11 mouse cellular contexts compared by ENCODE assay signal in the genomic region with DNA sequence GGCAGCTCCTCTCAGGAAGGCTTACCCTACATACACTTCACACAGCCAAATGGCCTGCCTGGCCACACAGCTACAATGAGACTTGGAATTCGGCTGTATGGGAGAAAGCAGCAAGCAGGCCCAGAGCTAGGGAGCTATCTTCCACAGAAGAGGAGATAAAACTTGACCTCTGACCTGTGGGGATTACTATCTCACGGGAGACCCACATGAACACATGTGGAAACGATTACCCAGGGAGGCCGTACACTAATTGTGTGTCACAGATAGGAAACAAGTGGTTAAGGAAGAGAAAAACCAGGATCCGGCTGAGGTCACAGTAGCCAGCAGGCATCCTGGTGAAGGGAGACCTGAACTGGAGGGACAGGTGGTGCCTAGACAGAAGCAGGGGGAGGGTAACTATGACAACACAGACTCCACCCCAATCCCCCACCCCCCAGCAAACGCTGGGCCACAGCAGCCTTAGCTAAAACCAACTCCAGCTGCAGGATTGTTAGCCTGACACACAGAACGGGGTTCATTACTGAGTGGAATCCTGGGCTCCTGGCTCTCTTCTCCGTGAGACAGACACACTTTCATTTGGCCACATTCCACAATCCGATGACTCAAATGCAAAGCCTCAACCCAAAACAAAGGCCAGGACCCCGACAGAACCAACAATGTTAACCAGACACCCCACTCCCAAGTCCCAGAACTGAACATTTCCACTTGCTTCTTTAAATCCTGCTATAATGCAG. TPM values are rescaled to one million over a fixed set of nuclear protein-coding genes. Genes with fewer than 3 reads are reported as not detected.
DNase-seq lines count a peak whose midpoint lies in the region; ATAC-seq and TF ChIP-seq lines count a peak whose summit lies in the region.
"Had no signal": no experiment of that assay in that cellular context is flagged by ENCODE, and none has a peak within 500 bp of the region (broad histone marks: within the 10 kb centered on the region; RNA-seq: fewer than 3 reads in every experiment).

No protein-coding gene starts in this region.

- H3K27me3 ChIP-seq in kidney, embryonic 15.5 days = no peaks in the 10 kb centered on the region
- no peaks in the 10 kb centered on the region for H3K27me3 ChIP-seq in kidney, adult 2 months (replicated peaks; ENCODE audit: control insufficient read depth, insufficient read depth, low read length)
- H3K27me3 ChIP-seq in forebrain, embryonic 12.5 days = no peaks in the 10 kb centered on the region
- no peaks in the 10 kb centered on the region for H3K27me3 ChIP-seq in liver, embryonic 13.5 days

- no peaks in the 10 kb centered on the region for H3K9me3 ChIP-seq in kidney, embryonic 15.5 days (replicated peaks)
- no peaks in the 10 kb centered on the region for H3K9me3 ChIP-seq in forebrain, embryonic 12.5 days
- no peaks in the 10 kb centered on the region for H3K9me3 ChIP-seq in liver, embryonic 13.5 days (replicated peaks)
- H3K9me3 ChIP-seq: G1E had no signal

- no peak overlapping the region for H3K4me2 ChIP-seq in kidney, embryonic 15.5 days
- no peak overlapping the region for H3K4me2 ChIP-seq in forebrain, embryonic 12.5 days
- peak overlapping the region; percentile 49 for H3K4me2 ChIP-seq in liver, embryonic 13.5 days

- 0 out of 2 replicates have a peak overlapping the region, but pooled peaks have one; percentile 15 for H3K27ac ChIP-seq in kidney, embryonic 15.5 days
- H3K27ac ChIP-seq in kidney, adult 2 months (ENCODE audit: insufficient read depth, low read depth, low read length) = no peak overlapping the region
- peak overlapping the region; percentile 62 for H3K27ac ChIP-seq in forebrain, embryonic 12.5 days
- H3K27ac ChIP-seq in liver, embryonic 13.5 days = peak overlapping the region; percentile 92
- H3K27ac ChIP-seq: left cerebral cortex, adult 2 months had no signal

- H3K36me3 ChIP-seq in kidney, embryonic 15.5 days = no peaks in the 10 kb centered on the region
- no peaks in the 10 kb centered on the region for H3K36me3 ChIP-seq in kidney, adult 2 months (ENCODE audit: control insufficient read depth, insufficient read depth, low read length)
- no peaks in the 10 kb centered on the region; the same call in 1 of the 2 replicates for H3K36me3 ChIP-seq in forebrain, embryonic 12.5 days (replicated peaks)
- H3K36me3 ChIP-seq in liver, embryonic 13.5 days = no peaks in the 10 kb centered on the region

- no peak for TF ChIP-seq CTCF in kidney, adult 2 months (conservative IDR thresholded peaks at IDR 0.05; ENCODE audit: insufficient read depth, insufficient read length, low read depth, low read length)

- no peak for TF ChIP-seq POLR2A in kidney, adult 2 months (IDR thresholded peaks at IDR 0.05; ENCODE audit: low read depth, low read length)

- H3K4me3 ChIP-seq in kidney, embryonic 15.5 days (replicated peaks) = no peak overlapping the region
- H3K4me3 ChIP-seq in kidney, adult 2 months (ENCODE audit: insufficient read depth, low read depth, low read length) = no peak overlapping the region
- no peak overlapping the region for H3K4me3 ChIP-seq in forebrain, embryonic 12.5 days (replicated peaks)
- H3K4me3 ChIP-seq in liver, embryonic 13.5 days (replicated peaks) = no peak overlapping the region
- H3K4me3 ChIP-seq: left cerebral cortex, adult 2 months had no signal

- intact Hi-C loops in left cerebral cortex, postnatal 36 days (cut with DNase I) = no loop called here

- peaks cover 100% of the 10 kb centered on the region for H3K4me1 ChIP-seq in kidney, embryonic 15.5 days
- H3K4me1 ChIP-seq in kidney, adult 2 months (ENCODE audit: control insufficient read depth, insufficient read depth, low read length) = peaks cover 21% of the 10 kb centered on the region
- peaks cover 66% of the 10 kb centered on the region for H3K4me1 ChIP-seq in forebrain, embryonic 12.5 days
- H3K4me1 ChIP-seq in liver, embryonic 13.5 days (replicated peaks) = peaks cover 86% of the 10 kb centered on the region

- WGBS in kidney, embryonic 15.5 days = 22% methylated on average over 10 of the region's 10 CpGs
- WGBS in kidney, adult 2 months = 53% methylated on average over 10 of the region's 10 CpGs
- WGBS in forebrain, embryonic 12.5 days = 18% methylated on average over 10 of the region's 10 CpGs
- 35% methylated on average over 10 of the region's 10 CpGs for WGBS in liver, embryonic 13.5 days (ENCODE audit: insufficient replicate concordance)

- no peak for ATAC-seq in kidney, embryonic 15.5 days (replicated peaks; ENCODE audit: low FRiP score)
- ATAC-seq in forebrain, embryonic 12.5 days (ENCODE audit: low FRiP score) = 0 out of 2 replicates have a peak, but pooled peaks have one; percentile 21
- ATAC-seq in liver, embryonic 13.5 days (ENCODE audit: low read depth) = no peak

- H3K9ac ChIP-seq in kidney, embryonic 15.5 days = no peak overlapping the region
- no peak overlapping the region for H3K9ac ChIP-seq in forebrain, embryonic 12.5 days
- H3K9ac ChIP-seq in liver, embryonic 13.5 days = peak overlapping the region; percentile 49

- no peak for DNase-seq in kidney, adult 2 months
- DNase-seq in Muller cell, postnatal 12 days (ENCODE audit: inconsistent ontology term) = peak; percentile 87
- no peak for DNase-seq in liver, embryonic 13.5 days
- no peak for DNase-seq in right cerebral cortex, postnatal 10 days (ENCODE audit: low spot score in 2 of 2)
- DNase-seq in left cerebral cortex, postnatal 36 days (ENCODE audit: low spot score in 2 of 2) = no peak
- no peak for DNase-seq in cerebellum, adult 11-12 months
- DNase-seq: heart, postnatal 10 days had no signal

RNA-seq across cellular contexts. Expression of gene Ccdc88c, which starts 30.9 kb away (rescaled TPM):
- 12.5 and 12.7 TPM in 2 replicates for polyA plus RNA-seq in kidney, embryonic 15.5 days (2015; fragmentation: Nextera tagmentation; extraction: Ambion mirVana)
- 5.4 and 6.6 TPM in 2 replicates for polyA plus RNA-seq in kidney, adult 2 months (2012; rRNA removed)
- 28.8 and 30.4 TPM in 2 replicates for polyA plus RNA-seq in forebrain, embryonic 12.5 days (2016; fragmentation: Nextera tagmentation; extraction: Ambion mirVana)
- 5.4 and 5.8 TPM in 2 replicates for polyA plus RNA-seq in liver, embryonic 13.5 days (2015; fragmentation: Nextera tagmentation; extraction: Ambion mirVana)
- total RNA-seq in left cerebral cortex, postnatal 36 days (2021) = 10 to 100 TPM; 16.7 to 28.8 TPM
